Mouse (Mus musculus): ENCODE data around the gene Psph. TPM values are rescaled to one million over a fixed set of nuclear protein-coding genes. Genes with fewer than 3 reads are reported as not detected.
"Not testable (repeated sequence)": the region's sequence is repeated elsewhere in the genome, so short reads cannot be mapped to it uniquely, and the experiment has no call there.

The Psph gene
- polyA plus RNA-seq (2015; fragmentation: Nextera tagmentation; extraction: Ambion mirVana): 31.1 TPM in 2 replicates

DNA sequence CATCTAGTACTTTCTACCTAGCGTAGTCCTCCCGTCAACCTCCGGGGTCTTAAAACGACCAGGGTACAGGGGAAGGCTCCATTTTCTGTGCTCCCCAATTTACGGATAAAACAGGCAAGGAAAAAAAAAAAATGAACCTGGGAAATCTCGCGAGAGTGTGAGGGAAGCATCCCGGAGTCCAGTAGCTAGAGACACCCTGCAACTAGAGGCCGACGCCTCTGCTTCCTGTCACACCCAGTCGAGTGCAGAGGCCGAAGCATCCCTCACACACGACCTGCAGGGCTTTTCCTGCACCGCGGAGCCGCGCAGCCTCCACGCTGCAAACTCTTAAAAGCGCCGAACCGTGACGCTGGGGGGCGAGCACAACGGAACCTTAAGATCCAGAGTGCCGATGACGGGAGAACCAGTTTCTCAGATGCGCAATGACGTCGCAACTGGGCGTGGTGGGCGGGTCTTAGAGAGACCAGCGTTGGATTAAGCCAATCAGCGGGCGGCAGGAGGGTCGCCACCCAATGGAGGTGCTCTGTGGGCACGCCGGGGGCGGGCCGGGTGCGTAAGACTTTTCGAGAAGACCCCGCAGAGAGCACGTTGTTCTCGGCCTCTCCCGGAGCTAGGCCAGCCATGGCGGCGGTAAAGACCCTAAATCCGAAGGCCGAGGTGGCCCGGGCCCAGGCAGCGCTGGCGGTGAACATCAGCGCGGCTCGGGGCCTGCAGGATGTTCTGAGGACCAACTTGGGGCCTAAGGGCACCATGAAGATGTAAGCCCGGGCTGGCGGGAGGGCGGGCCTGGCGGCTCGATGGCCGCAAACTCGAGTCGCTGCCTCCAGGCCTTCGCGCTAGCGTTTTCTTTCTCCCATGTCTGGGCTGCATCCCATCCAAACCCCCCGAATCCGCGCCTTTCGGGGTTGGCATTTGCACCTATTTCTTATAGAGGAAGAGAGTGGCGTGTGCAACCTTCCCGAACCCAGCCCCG is at the start of gene Psph:
Gene Psph, minus strand, starts transcription at position 632 of the 973 bp plus-strand sequence.
- H3K27me3 ChIP-seq (ENCODE audit: control insufficient read depth, insufficient read depth, low read depth, low read length): no peaks in the 10 kb centered on the region
- H3K9ac ChIP-seq (ENCODE audit: low read depth, low read length): peak within 1 kb of the TSS; percentile 83
- H3K4me2 ChIP-seq (ENCODE audit: low read length): peak within 1 kb of the TSS; percentile 79
- H3K27ac ChIP-seq (ENCODE audit: low read length): peak within 1 kb of the TSS; percentile 96
- H3K4me1 ChIP-seq (ENCODE audit: control insufficient read depth, insufficient read depth, low read length): peaks cover 20% of the 10 kb centered on the region
- peaks cover 17% of the 10 kb centered on the region for H3K36me3 ChIP-seq (ENCODE audit: control insufficient read depth, insufficient read depth, low read length)
- H3K4me3 ChIP-seq (ENCODE audit: low read depth, low read length): peak within 1 kb of the TSS; percentile 62
- peak; percentile 99 for ATAC-seq
- no peaks in the 10 kb centered on the region for H3K9me3 ChIP-seq (replicated peaks; ENCODE audit: control insufficient read depth, low read length, poor library complexity, severe bottlenecking)
- under 1% methylated on average over 73 of the region's 73 CpGs for WGBS

- Histone ChIP-seq H3K4me1 (ENCODE audit: control insufficient read depth, insufficient read depth, low read length) (peaks cover 20% of the 10 kb centered on the region), H3K36me3 (ENCODE audit: control insufficient read depth, insufficient read depth, low read length) (peaks cover 36% of the 10 kb centered on the region)
- not testable (repeated sequence) for H3K9me3 ChIP-seq (replicated peaks; ENCODE audit: control insufficient read depth, low read length, poor library complexity, severe bottlenecking); H3K4me2 ChIP-seq (ENCODE audit: low read length); H3K4me3 ChIP-seq (ENCODE audit: low read depth, low read length); ATAC-seq; H3K27ac ChIP-seq (ENCODE audit: low read length); H3K9ac ChIP-seq (ENCODE audit: low read depth, low read length); H3K27me3 ChIP-seq (ENCODE audit: control insufficient read depth, insufficient read depth, low read depth, low read length)
- 95% methylated on average over 7 of the region's 8 CpGs for WGBS
Observed at GRCm38 (mm10) chr5:129790591-129790990, 3.3 kb upstream of the Psph start.

- peaks cover 23% of the 10 kb centered on the region for H3K36me3 ChIP-seq (ENCODE audit: control insufficient read depth, insufficient read depth, low read length)
- H3K4me3 ChIP-seq (ENCODE audit: low read depth, low read length): peak overlapping the region; percentile 62
- peak overlapping the region; percentile 83 for H3K9ac ChIP-seq (ENCODE audit: low read depth, low read length)
- H3K4me1 ChIP-seq (ENCODE audit: control insufficient read depth, insufficient read depth, low read length): peaks cover 20% of the 10 kb centered on the region
- WGBS: 14% methylated on average over 11 of the region's 11 CpGs
- peak overlapping the region; percentile 79; the same call in 1 of the 2 replicates for H3K27ac ChIP-seq (ENCODE audit: low read length)
- no peaks in the 10 kb centered on the region for H3K9me3 ChIP-seq (replicated peaks; ENCODE audit: control insufficient read depth, low read length, poor library complexity, severe bottlenecking)
- ATAC-seq: no peak
- H3K27me3 ChIP-seq (ENCODE audit: control insufficient read depth, insufficient read depth, low read depth, low read length): no peaks in the 10 kb centered on the region
- H3K4me2 ChIP-seq (ENCODE audit: low read length): peak overlapping the region; percentile 79
Observed at GRCm38 (mm10) chr5:129787818-129788593, 757 bp upstream of the Psph start.

- WGBS: 81% methylated on average over 6 of the region's 6 CpGs
- peak overlapping the region; percentile 78 for H3K9ac ChIP-seq (ENCODE audit: low read depth, low read length)
- peak overlapping the region; percentile 62 for H3K4me3 ChIP-seq (ENCODE audit: low read depth, low read length)
- H3K27ac ChIP-seq (ENCODE audit: low read length): peak overlapping the region; percentile 96
- no peaks in the 10 kb centered on the region for H3K27me3 ChIP-seq (ENCODE audit: control insufficient read depth, insufficient read depth, low read depth, low read length)
- peaks cover 9% of the 10 kb centered on the region for H3K36me3 ChIP-seq (ENCODE audit: control insufficient read depth, insufficient read depth, low read length)
- no peaks in the 10 kb centered on the region for H3K9me3 ChIP-seq (replicated peaks; ENCODE audit: control insufficient read depth, low read length, poor library complexity, severe bottlenecking)
- peaks cover 20% of the 10 kb centered on the region for H3K4me1 ChIP-seq (ENCODE audit: control insufficient read depth, insufficient read depth, low read length)
- peak overlapping the region; percentile 54 for H3K4me2 ChIP-seq (ENCODE audit: low read length)
- ATAC-seq: no peak
Observed at GRCm38 (mm10) chr5:129786161-129786560, 1.1 kb downstream of the Psph start.

DNA sequence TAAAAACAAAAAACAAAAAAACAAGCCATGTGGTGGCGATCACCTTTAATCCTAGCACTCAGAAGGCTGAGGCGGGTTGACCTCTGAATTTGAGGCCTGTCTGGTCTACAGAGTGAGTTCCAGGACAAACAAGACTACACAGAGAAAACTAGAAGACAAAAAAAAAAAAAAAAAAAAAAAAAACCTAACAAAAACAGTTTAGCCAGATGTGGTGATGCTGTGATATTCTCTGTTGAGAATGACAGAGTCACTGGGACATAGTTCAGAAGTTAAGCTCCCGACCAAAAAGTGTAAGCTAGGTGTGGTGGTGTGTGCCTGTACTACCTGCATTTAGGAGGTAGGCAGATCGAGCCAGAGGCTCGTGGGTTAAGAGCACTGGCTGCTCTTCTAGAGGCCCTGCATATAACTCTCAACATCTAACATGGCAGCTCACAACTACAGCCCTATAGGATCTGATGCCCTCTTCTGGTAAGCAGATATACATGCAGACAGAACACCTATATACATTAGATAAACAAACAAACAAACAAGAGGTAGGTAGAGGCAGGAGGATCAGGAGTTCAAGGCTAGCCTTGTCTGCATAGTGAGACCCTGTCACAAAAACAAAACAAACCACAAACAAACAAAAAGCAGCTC is 1.9 kb downstream of the Psph start:
- no peak overlapping the region for H3K4me3 ChIP-seq (ENCODE audit: low read depth, low read length)
- H3K27ac ChIP-seq (ENCODE audit: low read length): no peak overlapping the region
- ATAC-seq: no peak
- peaks cover 9% of the 10 kb centered on the region for H3K36me3 ChIP-seq (ENCODE audit: control insufficient read depth, insufficient read depth, low read length)
- H3K4me1 ChIP-seq (ENCODE audit: control insufficient read depth, insufficient read depth, low read length): peaks cover 20% of the 10 kb centered on the region
- H3K27me3 ChIP-seq (ENCODE audit: control insufficient read depth, insufficient read depth, low read depth, low read length): no peaks in the 10 kb centered on the region
- 94% methylated on average over 5 of the region's 5 CpGs for WGBS
- no peak overlapping the region for H3K4me2 ChIP-seq (ENCODE audit: low read length)
- H3K9me3 ChIP-seq (replicated peaks; ENCODE audit: control insufficient read depth, low read length, poor library complexity, severe bottlenecking): no peaks in the 10 kb centered on the region
- no peak overlapping the region for H3K9ac ChIP-seq (ENCODE audit: low read depth, low read length)

GRCm38 (mm10) chr5:129782211-129782610 is 5.0 kb downstream of the Psph start:
- 57% methylated on average over 3 of the region's 3 CpGs for WGBS
- H3K4me1 ChIP-seq (ENCODE audit: control insufficient read depth, insufficient read depth, low read length): peaks cover 16% of the 10 kb centered on the region

GRCm38 (mm10) chr5:129780131-129780530 is 7.1 kb downstream of the Psph start:
- no peak for ATAC-seq
- peaks cover 10% of the 10 kb centered on the region for H3K4me1 ChIP-seq (ENCODE audit: control insufficient read depth, insufficient read depth, low read length)
- H3K9ac ChIP-seq (ENCODE audit: low read depth, low read length): no peak overlapping the region
- no peak overlapping the region for H3K4me2 ChIP-seq (ENCODE audit: low read length)
- H3K4me3 ChIP-seq (ENCODE audit: low read depth, low read length): no peak overlapping the region
- H3K9me3 ChIP-seq (replicated peaks; ENCODE audit: control insufficient read depth, low read length, poor library complexity, severe bottlenecking): no peaks in the 10 kb centered on the region
- 92% methylated on average over 3 of the region's 3 CpGs for WGBS
- no peaks in the 10 kb centered on the region for H3K36me3 ChIP-seq (ENCODE audit: control insufficient read depth, insufficient read depth, low read length)
- H3K27ac ChIP-seq (ENCODE audit: low read length): no peak overlapping the region
- no peaks in the 10 kb centered on the region for H3K27me3 ChIP-seq (ENCODE audit: control insufficient read depth, insufficient read depth, low read depth, low read length)

More at GRCm38 (mm10) chr5:129782211-129782610, 5.0 kb downstream of the Psph start:
- no peaks in the 10 kb centered on the region for H3K27me3 ChIP-seq (ENCODE audit: control insufficient read depth, insufficient read depth, low read depth, low read length)
- no peak overlapping the region for H3K4me2 ChIP-seq (ENCODE audit: low read length)
- no peaks in the 10 kb centered on the region for H3K9me3 ChIP-seq (replicated peaks; ENCODE audit: control insufficient read depth, low read length, poor library complexity, severe bottlenecking)
- no peak overlapping the region for H3K4me3 ChIP-seq (ENCODE audit: low read depth, low read length)
- H3K27ac ChIP-seq (ENCODE audit: low read length): no peak overlapping the region
- no peaks in the 10 kb centered on the region for H3K36me3 ChIP-seq (ENCODE audit: control insufficient read depth, insufficient read depth, low read length)
- no peak overlapping the region for H3K9ac ChIP-seq (ENCODE audit: low read depth, low read length)
- ATAC-seq: no peak

DNA sequence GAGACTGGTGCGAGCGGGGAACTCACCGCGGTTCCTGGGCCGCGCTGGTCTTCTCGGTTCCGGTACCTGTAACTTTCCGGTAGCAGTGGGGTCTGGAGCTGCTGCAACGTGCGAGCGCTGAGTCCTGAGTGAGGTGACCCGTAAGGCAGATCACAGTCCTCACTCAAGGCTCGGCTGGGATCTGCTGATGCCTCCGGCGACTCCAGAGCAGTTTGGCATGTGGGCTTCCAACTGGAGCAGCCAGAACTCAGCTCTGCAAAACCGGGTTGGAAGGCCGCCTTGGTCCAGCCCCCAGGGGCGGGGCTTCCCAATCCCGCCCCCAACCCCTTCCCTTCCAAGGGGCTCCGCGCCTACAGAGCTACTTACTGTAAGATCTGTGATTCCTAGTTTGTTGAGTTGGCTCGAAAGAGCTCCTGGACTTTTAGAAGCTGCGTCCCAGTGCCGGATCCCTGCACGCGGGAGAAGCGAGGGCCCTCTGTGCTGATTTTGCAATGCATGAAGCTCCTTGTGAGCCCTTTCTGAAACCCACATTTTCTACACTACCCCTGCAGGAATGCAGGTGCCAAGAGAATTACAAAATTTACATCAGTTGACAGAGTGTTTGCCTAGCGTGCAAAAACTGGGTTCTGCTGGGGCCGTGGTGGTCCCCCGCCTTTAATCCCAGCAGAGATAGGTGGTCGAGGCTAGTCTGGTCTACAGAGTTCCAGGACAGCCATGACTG is 8.1 kb downstream of the Psph start:
- Histone ChIP-seq H3K27ac (ENCODE audit: low read length) (peak overlapping the region; percentile 7; the same call in 1 of the 2 replicates), H3K4me2 (ENCODE audit: low read length) (peak overlapping the region; percentile 91), H3K4me3 (ENCODE audit: low read depth, low read length) (peak overlapping the region; percentile 51), H3K27me3 (ENCODE audit: control insufficient read depth, insufficient read depth, low read depth, low read length) (no peaks in the 10 kb centered on the region), H3K9me3 (replicated peaks; ENCODE audit: control insufficient read depth, low read length, poor library complexity, severe bottlenecking) (no peaks in the 10 kb centered on the region), H3K9ac (ENCODE audit: low read depth, low read length) (peak overlapping the region; percentile 70), H3K4me1 (ENCODE audit: control insufficient read depth, insufficient read depth, low read length) (peaks cover 10% of the 10 kb centered on the region), H3K36me3 (ENCODE audit: control insufficient read depth, insufficient read depth, low read length) (no peaks in the 10 kb centered on the region)
- ATAC-seq: peak; percentile 89
- under 1% methylated on average over 32 of the region's 32 CpGs for WGBS
